Mouse (Mus musculus): ENCODE measurements around the gene Htra1. TPM values are rescaled to one million over a fixed set of nuclear protein-coding genes. Genes with fewer than 3 reads are reported as not detected.

Htra1 gene
- polyA plus RNA-seq, 1 experiment from 2014 or later = 30.3 TPM

DNA sequence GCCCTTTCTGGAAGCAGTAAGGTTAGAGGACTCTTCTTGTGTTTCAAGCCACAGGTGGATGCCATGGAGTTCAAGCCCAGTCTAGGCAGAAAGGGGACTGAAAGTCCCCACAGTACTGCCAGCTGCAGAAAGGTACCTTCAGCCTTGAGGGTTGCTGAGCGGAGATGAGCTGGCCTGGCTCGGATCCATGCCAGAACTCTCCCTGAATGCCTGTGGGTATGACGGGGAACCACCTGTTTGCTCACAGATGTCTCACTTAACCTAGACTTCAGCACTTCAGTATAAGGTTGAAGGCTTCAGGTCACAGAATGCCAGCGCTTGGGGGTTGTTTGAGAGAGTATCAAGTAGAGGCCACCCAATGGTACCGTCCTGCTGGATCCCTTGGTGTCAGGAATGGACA is 44.2 kb downstream of the Htra1 start:
- no peak overlapping the region for H3K4me2 ChIP-seq (ENCODE audit: low read depth, low read length)
- H3K9ac ChIP-seq (ENCODE audit: low read length) = no peak overlapping the region
- no peak overlapping the region for H3K4me3 ChIP-seq (replicated peaks; ENCODE audit: low read length)
- H3K27ac ChIP-seq (ENCODE audit: low read length) = no peak overlapping the region
- WGBS = 75% methylated on average over 5 of the region's 5 CpGs
- H3K36me3 ChIP-seq (ENCODE audit: control insufficient read depth, insufficient read depth, low read length) = no peaks in the 10 kb centered on the region
- H3K4me1 ChIP-seq (ENCODE audit: control insufficient read depth, insufficient read depth, low read length) = peaks cover 28% of the 10 kb centered on the region
- ATAC-seq (ENCODE audit: insufficient read depth, low FRiP score) = no peak
- 0 out of 2 replicates have a peak, but pooled peaks cover 4% of the 10 kb centered on the region for H3K27me3 ChIP-seq (ENCODE audit: control insufficient read depth, insufficient read depth, low read length)
- no peaks in the 10 kb centered on the region for H3K9me3 ChIP-seq (replicated peaks; ENCODE audit: control insufficient read depth, low read length)

DNA sequence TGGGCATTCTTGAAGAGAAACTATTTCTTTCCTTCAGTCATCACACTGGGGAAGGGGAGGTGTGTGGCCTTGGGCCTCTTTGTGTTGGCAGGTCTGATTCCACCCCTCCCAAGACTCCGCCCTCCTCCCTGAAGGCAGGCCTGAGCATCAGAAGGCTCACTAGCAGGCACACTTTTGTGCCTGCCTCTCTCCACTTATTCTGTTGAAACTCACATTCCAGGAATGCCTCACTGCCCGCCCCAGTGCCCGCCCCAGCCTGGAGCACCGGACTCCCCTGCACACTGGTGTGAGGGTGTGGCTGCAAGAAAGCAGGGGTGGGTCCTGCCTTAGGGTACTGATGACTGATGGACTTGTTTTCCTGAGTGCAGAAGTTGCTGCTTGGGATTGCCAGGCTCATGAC is 46.5 kb downstream of the Htra1 start:
- Histone ChIP-seq H3K9me3 (replicated peaks; ENCODE audit: control insufficient read depth, low read length) (no peaks in the 10 kb centered on the region), H3K4me1 (ENCODE audit: control insufficient read depth, insufficient read depth, low read length) (peaks cover 23% of the 10 kb centered on the region), H3K27me3 (ENCODE audit: control insufficient read depth, insufficient read depth, low read length) (0 out of 2 replicates have a peak, but pooled peaks cover 4% of the 10 kb centered on the region), H3K36me3 (ENCODE audit: control insufficient read depth, insufficient read depth, low read length) (no peaks in the 10 kb centered on the region), H3K9ac (ENCODE audit: low read length) (no peak overlapping the region), H3K4me2 (ENCODE audit: low read depth, low read length) (no peak overlapping the region), H3K27ac (ENCODE audit: low read length) (no peak overlapping the region), H3K4me3 (replicated peaks; ENCODE audit: low read length) (no peak overlapping the region)
- ATAC-seq (ENCODE audit: insufficient read depth, low FRiP score) = peak; percentile 70
- 33% methylated on average over 4 of the region's 4 CpGs for WGBS

DNA sequence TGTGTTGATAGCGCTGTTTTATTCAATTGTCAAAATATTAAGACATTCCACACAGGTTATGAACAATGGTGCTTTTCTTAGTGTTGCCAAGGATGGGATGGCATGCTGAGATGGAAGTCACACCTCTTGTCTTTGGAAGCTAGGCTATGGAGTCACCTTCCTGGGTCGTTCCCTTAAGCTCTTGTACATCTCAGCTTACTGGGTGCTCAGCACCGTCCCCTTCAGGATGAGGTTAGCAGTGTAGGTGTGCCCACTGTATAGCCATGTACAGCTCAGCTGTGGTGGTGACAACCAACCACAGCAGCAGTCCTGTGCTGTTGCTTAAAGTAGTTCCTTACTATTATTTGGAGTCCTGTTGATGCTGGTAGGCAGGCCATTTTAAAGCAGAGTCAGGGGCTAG is 47.0 kb downstream of the Htra1 start:
- Histone ChIP-seq H3K27me3 (ENCODE audit: control insufficient read depth, insufficient read depth, low read length) (0 out of 2 replicates have a peak, but pooled peaks cover 4% of the 10 kb centered on the region), H3K36me3 (ENCODE audit: control insufficient read depth, insufficient read depth, low read length) (no peaks in the 10 kb centered on the region)
- WGBS = 62% methylated on average over 3 of the region's 3 CpGs

DNA sequence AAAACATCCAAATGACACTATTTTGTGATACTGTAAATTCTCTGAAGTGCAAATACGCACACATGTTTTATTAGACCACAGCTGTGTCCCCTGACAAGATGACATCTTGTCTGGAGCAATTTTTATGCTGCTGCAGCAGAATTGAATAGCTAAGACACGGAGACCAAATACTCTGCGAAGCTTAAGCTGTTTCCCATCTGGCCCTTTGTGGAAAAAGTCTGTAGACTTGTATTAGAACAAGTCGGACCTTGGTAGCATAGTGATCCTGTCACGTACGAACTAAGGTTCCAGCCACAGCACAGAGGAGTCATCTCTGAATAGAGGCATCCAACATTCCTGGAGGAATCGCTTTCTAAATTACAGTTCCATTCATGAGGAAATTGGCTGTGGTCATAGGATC is 48.4 kb downstream of the Htra1 start:
- no peak overlapping the region for H3K9ac ChIP-seq (ENCODE audit: low read length)
- no peak overlapping the region for H3K4me2 ChIP-seq (ENCODE audit: low read depth, low read length)
- no peak overlapping the region for H3K27ac ChIP-seq (ENCODE audit: low read length)
- H3K9me3 ChIP-seq (replicated peaks; ENCODE audit: control insufficient read depth, low read length) = no peaks in the 10 kb centered on the region
- ATAC-seq (ENCODE audit: insufficient read depth, low FRiP score) = no peak
- H3K27me3 ChIP-seq (ENCODE audit: control insufficient read depth, insufficient read depth, low read length) = 0 out of 2 replicates have a peak, but pooled peaks cover 4% of the 10 kb centered on the region
- H3K36me3 ChIP-seq (ENCODE audit: control insufficient read depth, insufficient read depth, low read length) = no peaks in the 10 kb centered on the region
- peaks cover 20% of the 10 kb centered on the region for H3K4me1 ChIP-seq (ENCODE audit: control insufficient read depth, insufficient read depth, low read length)
- 71% methylated on average over 7 of the region's 7 CpGs for WGBS
- no peak overlapping the region for H3K4me3 ChIP-seq (replicated peaks; ENCODE audit: low read length)

More for the DNA sequence above, 47.0 kb downstream of the Htra1 start:
- Histone ChIP-seq H3K9ac (ENCODE audit: low read length) (no peak overlapping the region), H3K4me3 (replicated peaks; ENCODE audit: low read length) (no peak overlapping the region), H3K4me2 (ENCODE audit: low read depth, low read length) (no peak overlapping the region), H3K4me1 (ENCODE audit: control insufficient read depth, insufficient read depth, low read length) (peaks cover 19% of the 10 kb centered on the region), H3K9me3 (replicated peaks; ENCODE audit: control insufficient read depth, low read length) (no peaks in the 10 kb centered on the region), H3K27ac (ENCODE audit: low read length) (no peak overlapping the region)
- ATAC-seq (ENCODE audit: insufficient read depth, low FRiP score) = no peak

DNA sequence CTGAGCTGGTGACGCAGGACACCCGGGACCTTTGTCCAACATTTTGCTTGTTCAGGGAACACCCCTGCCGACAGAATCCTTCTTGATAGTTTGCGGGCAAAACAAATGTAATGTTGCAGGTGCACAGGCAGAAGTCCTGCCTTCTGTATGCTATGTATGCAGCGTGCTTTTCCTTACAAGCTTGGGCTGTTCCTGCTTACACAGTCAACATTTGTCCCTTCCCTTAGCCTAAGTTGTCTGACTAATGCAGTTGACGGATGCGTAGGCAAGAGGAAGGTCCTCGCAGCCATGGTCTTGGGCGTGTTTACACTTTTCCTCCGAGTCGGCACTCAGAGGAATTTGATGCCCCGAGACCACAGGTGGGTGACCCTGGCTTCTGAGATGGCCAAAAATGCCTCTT is 49.3 kb downstream of the Htra1 start:
- no peak overlapping the region; the same call in 1 of the 2 replicates for H3K27ac ChIP-seq (ENCODE audit: low read length)
- H3K4me3 ChIP-seq (replicated peaks; ENCODE audit: low read length) = no peak overlapping the region
- no peaks in the 10 kb centered on the region for H3K9me3 ChIP-seq (replicated peaks; ENCODE audit: control insufficient read depth, low read length)
- H3K4me2 ChIP-seq (ENCODE audit: low read depth, low read length) = no peak overlapping the region
- no peak overlapping the region for H3K9ac ChIP-seq (ENCODE audit: low read length)
- no peak for ATAC-seq (ENCODE audit: insufficient read depth, low FRiP score)
- H3K36me3 ChIP-seq (ENCODE audit: control insufficient read depth, insufficient read depth, low read length) = no peaks in the 10 kb centered on the region
- H3K4me1 ChIP-seq (ENCODE audit: control insufficient read depth, insufficient read depth, low read length) = peaks cover 18% of the 10 kb centered on the region
- no peaks in the 10 kb centered on the region for H3K27me3 ChIP-seq (ENCODE audit: control insufficient read depth, insufficient read depth, low read length)
- 44% methylated on average over 12 of the region's 12 CpGs for WGBS

DNA sequence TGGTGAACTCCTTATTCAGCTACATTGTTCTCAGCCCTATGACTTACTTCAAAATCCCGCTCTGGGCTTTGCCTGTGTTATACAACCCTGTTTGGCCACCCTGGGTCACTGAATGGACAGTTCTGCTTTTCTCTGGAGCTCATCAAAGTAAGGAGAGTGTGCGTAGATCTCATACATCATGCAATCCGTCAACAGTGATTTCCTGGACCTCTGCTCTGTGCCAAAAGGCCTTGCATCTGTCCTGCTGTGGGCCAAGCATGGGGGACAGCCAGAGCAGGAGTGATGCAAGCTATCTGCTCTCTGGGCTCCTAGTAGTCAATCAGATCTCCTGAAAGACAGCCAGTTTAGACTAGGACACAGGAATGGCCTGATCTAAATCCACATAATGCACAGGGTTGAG is 49.8 kb downstream of the Htra1 start:
- Histone ChIP-seq H3K27me3 (ENCODE audit: control insufficient read depth, insufficient read depth, low read length) (no peaks in the 10 kb centered on the region), H3K4me1 (ENCODE audit: control insufficient read depth, insufficient read depth, low read length) (peaks cover 18% of the 10 kb centered on the region), H3K4me2 (ENCODE audit: low read depth, low read length) (no peak overlapping the region), H3K9me3 (replicated peaks; ENCODE audit: control insufficient read depth, low read length) (no peaks in the 10 kb centered on the region), H3K9ac (ENCODE audit: low read length) (no peak overlapping the region), H3K36me3 (ENCODE audit: control insufficient read depth, insufficient read depth, low read length) (no peaks in the 10 kb centered on the region), H3K4me3 (replicated peaks; ENCODE audit: low read length) (no peak overlapping the region), H3K27ac (ENCODE audit: low read length) (no peak overlapping the region)
- 47% methylated on average over 3 of the region's 3 CpGs for WGBS
- ATAC-seq (ENCODE audit: insufficient read depth, low FRiP score) = peak; percentile 24; the same call in 1 of the 2 replicates

DNA sequence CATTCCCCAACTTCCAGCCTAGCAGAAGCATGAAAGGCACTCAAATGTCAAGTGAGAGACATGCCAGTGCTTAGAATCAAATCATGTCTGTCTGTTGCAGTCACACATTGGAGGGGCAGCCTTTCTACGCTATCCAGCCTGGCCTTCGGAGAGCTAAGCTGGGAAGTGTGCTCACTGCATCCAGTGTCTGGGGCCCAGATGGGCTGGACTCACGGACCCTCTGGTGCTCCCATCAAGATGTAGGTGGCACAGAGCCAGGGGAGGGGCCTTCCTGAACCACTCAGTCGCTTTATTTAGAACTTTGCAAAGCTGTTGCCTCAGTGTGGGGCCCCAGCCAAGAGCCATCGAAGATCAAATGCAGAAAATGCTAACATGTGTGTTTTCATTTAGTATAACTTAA is 52.2 kb downstream of the Htra1 start:
- no peak overlapping the region for H3K4me2 ChIP-seq (ENCODE audit: low read depth, low read length)
- peaks cover 18% of the 10 kb centered on the region for H3K4me1 ChIP-seq (ENCODE audit: control insufficient read depth, insufficient read depth, low read length)
- ATAC-seq (ENCODE audit: insufficient read depth, low FRiP score) = no peak
- 37% methylated on average over 5 of the region's 5 CpGs for WGBS
- no peak overlapping the region for H3K27ac ChIP-seq (ENCODE audit: low read length)
- H3K4me3 ChIP-seq (replicated peaks; ENCODE audit: low read length) = no peak overlapping the region
- no peaks in the 10 kb centered on the region for H3K27me3 ChIP-seq (ENCODE audit: control insufficient read depth, insufficient read depth, low read length)
- H3K9ac ChIP-seq (ENCODE audit: low read length) = no peak overlapping the region
- no peaks in the 10 kb centered on the region for H3K36me3 ChIP-seq (ENCODE audit: control insufficient read depth, insufficient read depth, low read length)
- H3K9me3 ChIP-seq (replicated peaks; ENCODE audit: control insufficient read depth, low read length) = no peaks in the 10 kb centered on the region

DNA sequence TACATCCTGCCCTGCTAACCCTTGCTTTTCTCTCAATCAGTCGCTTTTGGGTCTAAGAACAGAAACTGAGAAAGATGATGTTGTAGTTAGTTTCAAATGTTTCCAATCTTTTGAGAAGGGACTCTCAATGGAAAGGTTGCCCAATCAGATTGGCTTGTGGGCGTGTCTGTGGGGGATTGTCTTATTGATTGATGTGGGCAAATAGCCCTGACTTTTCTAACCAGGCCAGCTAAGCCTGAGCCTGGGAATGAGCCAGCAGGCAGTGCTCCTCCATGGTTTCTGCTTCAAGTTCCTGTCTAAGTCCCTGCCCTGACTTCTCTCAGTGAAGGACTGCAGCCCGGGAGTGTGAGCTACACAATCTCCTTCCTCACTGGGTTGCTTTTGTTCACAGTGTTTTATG is 53.5 kb downstream of the Htra1 start:
- Histone ChIP-seq H3K4me1 (ENCODE audit: control insufficient read depth, insufficient read depth, low read length) (peaks cover 14% of the 10 kb centered on the region), H3K27ac (ENCODE audit: low read length) (no peak overlapping the region), H3K4me3 (replicated peaks; ENCODE audit: low read length) (no peak overlapping the region), H3K9ac (ENCODE audit: low read length) (no peak overlapping the region), H3K9me3 (replicated peaks; ENCODE audit: control insufficient read depth, low read length) (no peaks in the 10 kb centered on the region), H3K4me2 (ENCODE audit: low read depth, low read length) (no peak overlapping the region), H3K36me3 (ENCODE audit: control insufficient read depth, insufficient read depth, low read length) (no peaks in the 10 kb centered on the region), H3K27me3 (ENCODE audit: control insufficient read depth, insufficient read depth, low read length) (no peaks in the 10 kb centered on the region)
- ATAC-seq (ENCODE audit: insufficient read depth, low FRiP score) = no peak
- 57% methylated on average over 3 of the region's 3 CpGs for WGBS

DNA sequence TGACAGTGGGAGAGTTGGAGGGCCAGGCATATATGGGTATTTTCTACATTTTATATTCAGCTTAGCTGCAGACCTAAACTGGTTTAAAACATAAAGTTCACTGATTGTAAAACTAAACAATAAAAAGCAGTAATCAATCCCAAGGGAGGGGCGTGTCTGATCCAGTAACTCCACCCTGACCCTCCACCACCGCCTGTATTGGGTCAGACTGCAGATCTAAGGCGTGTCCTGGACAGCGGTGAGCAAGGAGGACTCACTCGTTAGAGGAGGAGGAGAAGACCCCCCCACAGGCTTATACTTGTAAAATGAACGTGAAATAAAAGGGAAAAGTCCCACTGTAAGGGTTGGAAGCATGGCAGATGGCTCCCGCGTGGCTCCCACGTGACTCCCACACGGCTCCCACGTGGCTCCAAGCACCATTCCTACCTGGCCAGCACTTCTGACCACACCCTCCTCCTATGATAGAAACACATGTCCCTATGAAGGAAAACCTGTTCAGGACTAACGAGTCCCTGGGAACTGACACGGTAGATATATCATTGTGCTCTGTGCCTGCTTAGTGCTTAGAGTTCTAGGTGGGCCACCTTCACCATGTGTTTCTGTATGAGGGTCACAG is 55.4 kb downstream of the Htra1 start:
- Histone ChIP-seq H3K9ac (ENCODE audit: low read length) (no peak overlapping the region), H3K4me1 (ENCODE audit: control insufficient read depth, insufficient read depth, low read length) (peaks cover 8% of the 10 kb centered on the region), H3K27me3 (ENCODE audit: control insufficient read depth, insufficient read depth, low read length) (no peaks in the 10 kb centered on the region), H3K36me3 (ENCODE audit: control insufficient read depth, insufficient read depth, low read length) (no peaks in the 10 kb centered on the region), H3K4me3 (replicated peaks; ENCODE audit: low read length) (no peak overlapping the region), H3K27ac (ENCODE audit: low read length) (no peak overlapping the region), H3K4me2 (ENCODE audit: low read depth, low read length) (no peak overlapping the region), H3K9me3 (replicated peaks; ENCODE audit: control insufficient read depth, low read length) (peaks cover 5% of the 10 kb centered on the region; the same call in 1 of the 2 replicates)
- 0 out of 2 replicates have a peak, but pooled peaks have one; percentile 47 for ATAC-seq (ENCODE audit: insufficient read depth, low FRiP score)
- WGBS = 78% methylated on average over 13 of the region's 13 CpGs
